Mouse (Mus musculus): ENCODE results near the gene Dok3.

Gene Dok3

DNA sequence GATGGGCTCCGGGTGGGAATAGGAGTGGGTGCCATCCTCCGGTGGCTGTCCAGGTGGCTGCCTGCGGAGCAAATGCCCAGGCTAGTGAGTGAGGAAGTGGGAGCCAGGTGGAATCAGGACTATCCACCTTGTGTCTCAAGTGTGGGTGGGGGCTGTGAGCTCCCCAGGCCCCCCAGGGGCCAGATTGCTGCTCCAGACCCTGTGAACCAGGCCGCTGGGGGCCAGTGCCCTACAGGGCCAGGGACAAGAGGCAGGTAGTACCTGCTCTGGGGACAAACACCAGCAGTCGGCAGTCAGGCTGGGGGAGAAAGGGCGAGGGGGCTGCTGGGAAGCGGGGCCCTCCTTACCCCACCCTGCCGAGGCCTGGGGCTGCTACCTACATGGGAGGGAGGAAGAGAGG lies 52.8 kb downstream of the Dok3 start:
- no peak for DNase-seq (ENCODE audit: low spot score in 2 of 2)

DNA sequence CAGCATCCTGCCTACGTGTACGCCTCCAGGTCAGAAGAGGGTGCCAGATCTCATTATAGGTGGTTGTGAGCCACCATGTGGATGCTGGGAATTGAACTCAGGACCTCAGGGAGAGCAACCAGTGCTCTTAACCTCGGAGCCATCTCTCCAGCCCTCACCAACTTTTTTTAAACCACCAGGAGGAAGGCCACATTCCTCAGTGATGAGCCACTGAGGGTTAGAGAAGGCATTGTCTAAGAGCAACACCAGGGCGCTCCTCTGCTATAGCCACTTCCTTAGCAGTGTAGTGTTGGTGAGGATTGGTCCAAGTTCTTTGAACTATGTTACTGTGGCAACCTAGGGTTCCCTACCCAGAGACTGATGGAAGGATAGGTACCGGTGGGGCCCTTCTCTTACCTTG lies 53.3 kb downstream of the Dok3 start:
- no peak for DNase-seq (ENCODE audit: low spot score in 2 of 2)

DNA sequence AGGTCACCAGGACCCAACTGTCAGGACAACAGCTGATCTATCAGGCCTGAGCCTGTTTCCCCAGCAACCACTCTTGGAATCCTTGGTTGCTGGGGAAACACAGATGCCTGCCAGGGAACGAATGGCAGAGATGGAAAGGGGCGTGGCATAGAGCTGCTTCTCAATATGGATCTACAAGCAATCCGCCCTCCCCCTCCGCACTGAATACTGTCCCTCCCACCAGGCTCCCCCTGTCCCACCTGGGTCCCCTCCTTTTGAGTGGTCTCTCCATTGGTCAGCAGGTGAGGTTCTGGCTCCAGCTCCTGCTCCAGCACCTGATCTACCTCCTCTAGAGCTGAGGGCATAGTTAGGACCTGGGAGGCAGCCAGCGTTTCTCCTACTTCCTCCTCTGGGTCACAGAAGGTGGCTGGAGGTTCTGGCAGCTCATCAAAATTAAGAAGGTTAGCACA lies 54.5 kb downstream of the Dok3 start:
- DNase-seq (ENCODE audit: low spot score in 2 of 2): no peak

DNA sequence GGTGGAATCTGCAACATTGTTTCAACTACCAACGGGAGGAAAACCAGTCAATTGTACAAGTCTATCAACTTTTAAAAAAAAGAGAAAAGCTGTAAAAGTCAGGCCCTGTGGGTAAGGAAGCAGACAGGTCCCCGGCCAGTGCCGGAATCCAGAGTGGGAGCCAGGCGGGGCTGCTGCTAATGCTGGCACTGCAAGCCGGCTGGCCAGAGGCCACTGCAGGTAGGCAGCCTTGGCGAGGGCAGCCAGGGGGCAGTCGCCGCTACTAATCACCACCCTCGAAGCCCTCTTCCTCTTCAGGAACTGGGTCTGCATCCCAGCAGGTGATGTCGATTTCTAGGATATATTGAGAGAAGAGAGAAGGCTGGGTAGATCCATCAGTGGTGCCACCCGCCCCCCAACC lies 55.1 kb downstream of the Dok3 start:
- DNase-seq (ENCODE audit: low spot score in 2 of 2): no peak

All from spleen, postnatal 10 days (tissue).